Mouse (Mus musculus) forebrain, embryonic 12.5 days (tissue): Measurements from ENCODE around the gene Scap. TPM values are rescaled to one million over a fixed set of nuclear protein-coding genes. Genes with fewer than 3 reads are reported as not detected.

Experiments
- ATAC-seq: fragments of 200-750 bp; cut with Nextera tagmentation; 2 replicates; pipeline ENCODE4 v1.8.0; 2017; ENCODE audit warnings: moderate TSS enrichment; ENCODE audit not compliant: low FRiP score
- H3K27ac ChIP-seq: fragments of 300-500 bp; sonication (generic); 2 replicates; pipeline ENCODE4 v1.5.1; 2016; ENCODE audit warnings: mild to moderate bottlenecking
- H3K27me3 ChIP-seq: fragments of 300-500 bp; sonication (generic); 2 replicates; pipeline ENCODE4 v1.6.1; 2016; ENCODE audit warnings: mild to moderate bottlenecking
- H3K36me3 ChIP-seq: fragments of 300-500 bp; sonication (generic); replicated peaks from 2 replicates; pipeline ENCODE4 v1.6.1; 2016; ENCODE audit warnings: mild to moderate bottlenecking
- H3K4me1 ChIP-seq: fragments of 300-500 bp; sonication (generic); 2 replicates; pipeline ENCODE4 v1.6.1; 2016
- H3K4me2 ChIP-seq: fragments of 300-500 bp; sonication (generic); 2 replicates; pipeline ENCODE4 v1.6.1; 2016; ENCODE audit warnings: mild to moderate bottlenecking, moderate library complexity
- H3K4me3 ChIP-seq: fragments of 300-500 bp; sonication (generic); replicated peaks from 2 replicates; pipeline ENCODE4 v1.5.1; 2016; ENCODE audit warnings: mild to moderate bottlenecking
- H3K9ac ChIP-seq: fragments of 300-500 bp; sonication (generic); 2 replicates; pipeline ENCODE4 v1.6.1; 2016; ENCODE audit warnings: mild to moderate bottlenecking
- H3K9me3 ChIP-seq: fragments of 300-500 bp; sonication (generic); 2 replicates; pipeline ENCODE4 v1.6.1; 2016
- WGBS: fragments of 180-500 bp; shearing (Covaris S2); methylation state at CpG from one replicate; pipeline ENCODE4 v1.1.7; 2016; 5-methylcytosine and 5-hydroxymethylcytosine counted together
- polyA plus RNA-seq: library from polyadenylated mRNA; unstranded; fragments of >200 nt; fragmentation: Nextera tagmentation; extraction: Ambion mirVana; gene quantifications from 2 replicates; pipeline ENCODE4 v1.2.1, GENCODE M21; 2016

The Scap gene
- polyA plus RNA-seq, 1 experiment from 2014 or later = 41.9 TPM

DNA sequence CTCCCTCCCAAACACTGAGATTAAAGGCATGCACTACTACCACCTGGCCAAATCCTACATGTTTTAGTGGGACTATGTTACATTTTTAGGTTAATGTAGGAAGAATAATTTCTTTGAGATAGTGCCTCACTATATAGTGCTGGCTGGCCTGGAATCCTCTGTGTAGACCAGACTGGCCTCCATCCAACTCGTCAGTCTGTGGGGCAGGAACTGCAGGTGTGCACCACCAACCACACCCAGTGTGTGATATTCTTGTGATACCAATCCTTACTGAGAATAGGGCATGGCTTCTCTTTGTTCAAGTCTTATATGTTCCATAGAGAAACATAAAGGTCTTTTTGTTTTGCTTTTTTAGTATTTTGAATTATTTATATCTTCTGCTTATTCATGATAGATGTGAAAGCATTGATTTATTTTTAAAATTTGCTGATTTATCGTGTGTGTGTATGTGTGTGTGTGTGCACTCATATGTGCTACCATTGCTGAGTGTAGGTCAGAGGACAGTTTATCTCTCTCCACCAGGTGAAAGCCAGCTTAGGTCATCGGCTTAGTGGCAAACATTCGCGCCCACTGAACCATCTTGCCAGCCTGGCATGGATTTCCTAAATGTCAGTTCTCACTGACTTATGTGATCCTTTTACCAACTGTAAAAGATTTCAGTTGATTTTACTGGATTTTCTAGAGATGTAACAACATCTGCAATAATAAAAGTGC, 7.1 kb downstream of the Scap start:
- Histone ChIP-seq H3K4me2 (no peak overlapping the region), H3K9ac (no peak overlapping the region), H3K36me3 (no peaks in the 10 kb centered on the region), H3K4me3 (no peak overlapping the region), H3K9me3 (no peaks in the 10 kb centered on the region), H3K4me1 (0 out of 2 replicates have a peak, but pooled peaks cover 3% of the 10 kb centered on the region), H3K27ac (no peak overlapping the region), H3K27me3 (no peaks in the 10 kb centered on the region)
- ATAC-seq = no peak
- WGBS = 91% methylated on average over 5 of the region's 5 CpGs

DNA sequence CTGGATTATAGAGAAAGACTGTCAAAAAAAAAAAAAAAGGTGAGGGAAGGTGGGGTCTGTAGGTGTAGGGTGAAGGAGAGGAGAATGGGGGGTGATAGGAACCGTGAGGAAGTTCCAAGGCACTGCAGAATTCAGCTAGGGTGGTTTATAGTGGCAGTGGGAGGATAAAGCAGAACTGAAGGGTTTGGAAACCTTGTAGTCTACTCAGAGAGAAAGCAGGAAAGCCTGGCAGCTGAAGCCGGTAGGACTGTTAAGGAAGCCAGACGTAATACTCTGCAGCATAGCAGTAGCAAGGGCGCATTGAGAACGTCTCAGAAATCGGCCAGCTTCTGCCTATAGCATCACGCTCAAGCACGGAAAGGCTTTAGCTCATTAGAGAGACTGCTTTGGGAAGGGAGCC, 8.9 kb downstream of the Scap start:
- WGBS = 90% methylated on average over 8 of the region's 8 CpGs
- no peaks in the 10 kb centered on the region for H3K36me3 ChIP-seq

DNA sequence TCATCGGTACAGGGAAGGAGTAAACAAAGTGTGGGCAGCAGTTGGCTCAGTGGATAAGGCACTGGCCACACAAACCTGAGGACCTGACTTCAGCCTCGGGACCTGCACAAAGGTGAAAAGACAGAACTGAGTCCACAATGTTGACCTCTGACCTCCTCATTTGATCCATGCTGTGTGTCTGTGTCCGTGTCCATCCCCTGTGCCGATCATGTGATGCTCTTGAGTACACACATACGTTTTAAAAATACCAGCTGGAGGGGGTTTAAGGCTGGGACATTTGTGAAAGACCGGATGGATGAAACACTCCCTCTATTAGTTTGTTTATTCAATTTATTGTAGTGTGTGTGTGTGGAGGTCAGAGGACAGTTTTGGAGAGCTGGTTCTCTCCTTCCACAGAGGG, 10.7 kb downstream of the Scap start:
- ATAC-seq = no peak
- no peaks in the 10 kb centered on the region for H3K36me3 ChIP-seq
- no peak overlapping the region for H3K4me2 ChIP-seq
- H3K9me3 ChIP-seq = no peaks in the 10 kb centered on the region
- no peaks in the 10 kb centered on the region for H3K27me3 ChIP-seq
- H3K27ac ChIP-seq = no peak overlapping the region
- no peak overlapping the region for H3K9ac ChIP-seq
- WGBS = 73% methylated on average over 6 of the region's 6 CpGs
- no peaks in the 10 kb centered on the region for H3K4me1 ChIP-seq
- H3K4me3 ChIP-seq = no peak overlapping the region

More for the DNA sequence above, 8.9 kb downstream of the Scap start:
- Histone ChIP-seq H3K9ac (no peak overlapping the region), H3K4me2 (no peak overlapping the region), H3K9me3 (no peaks in the 10 kb centered on the region), H3K4me1 (0 out of 2 replicates have a peak, but pooled peaks cover 3% of the 10 kb centered on the region), H3K27ac (no peak overlapping the region), H3K27me3 (no peaks in the 10 kb centered on the region), H3K4me3 (no peak overlapping the region)
- ATAC-seq = no peak

DNA sequence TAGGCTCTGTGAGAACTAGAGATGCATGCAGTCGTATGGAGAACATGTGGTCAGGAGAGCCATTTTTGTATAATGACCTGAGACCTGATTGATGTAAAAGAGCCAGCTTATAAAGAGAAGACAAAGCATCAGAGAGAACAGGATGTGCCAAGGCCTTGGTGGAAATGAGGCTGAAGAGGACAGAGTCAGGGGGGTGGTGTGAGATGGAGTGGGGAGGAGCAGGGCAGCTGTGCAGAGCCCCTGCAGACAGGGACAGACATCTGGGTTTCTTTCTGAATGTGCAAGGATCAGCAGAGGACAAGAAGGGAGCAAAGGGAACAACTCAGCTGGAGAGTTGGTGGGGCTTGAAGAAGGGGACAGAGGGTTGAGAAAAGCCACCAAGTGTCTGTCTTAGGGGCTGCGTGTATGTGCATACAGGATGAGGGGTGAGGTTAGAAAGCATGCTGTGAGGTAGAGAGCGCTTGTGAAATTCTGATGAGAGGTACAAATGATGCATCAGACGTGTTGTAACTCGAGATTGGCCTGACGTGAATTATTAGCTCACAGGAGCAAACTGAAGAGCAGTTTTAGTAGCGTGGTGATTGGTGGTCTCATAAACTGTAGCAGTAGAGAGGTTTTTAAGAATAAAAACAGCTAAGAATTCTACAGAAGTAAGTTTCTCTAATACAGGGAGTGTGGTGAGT, 12.1 kb downstream of the Scap start:
- Histone ChIP-seq H3K9me3 (no peaks in the 10 kb centered on the region), H3K9ac (no peak overlapping the region), H3K4me1 (no peaks in the 10 kb centered on the region), H3K36me3 (no peaks in the 10 kb centered on the region), H3K4me3 (no peak overlapping the region), H3K4me2 (no peak overlapping the region), H3K27ac (no peak overlapping the region), H3K27me3 (no peaks in the 10 kb centered on the region)
- 76% methylated on average over 7 of the region's 7 CpGs for whole genome bisulfite sequencing
- no peak for ATAC-seq

DNA sequence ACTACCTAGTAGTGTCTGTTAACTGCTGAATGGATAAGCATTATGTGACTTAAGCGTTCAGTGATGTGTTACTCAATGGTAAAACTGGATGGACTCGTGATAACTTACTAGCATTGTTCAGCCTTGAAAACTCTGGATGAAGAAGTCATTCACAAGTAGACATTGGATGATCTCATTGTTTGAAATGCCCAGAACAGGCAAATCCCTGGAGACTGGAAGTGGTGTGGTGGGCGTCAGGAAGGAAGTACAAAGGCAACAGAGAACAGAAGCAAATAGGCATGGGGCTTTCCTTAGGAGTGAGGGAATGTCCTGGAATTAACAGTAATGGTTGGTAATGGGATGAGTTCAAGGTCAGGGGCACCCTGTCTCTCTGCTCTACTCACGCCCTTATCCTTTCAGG, 15.8 kb downstream of the Scap start:
- Histone ChIP-seq H3K9me3 (no peaks in the 10 kb centered on the region), H3K27me3 (no peaks in the 10 kb centered on the region), H3K9ac (no peak overlapping the region), H3K4me3 (no peak overlapping the region), H3K36me3 (no peaks in the 10 kb centered on the region), H3K4me1 (no peaks in the 10 kb centered on the region), H3K4me2 (no peak overlapping the region), H3K27ac (no peak overlapping the region)
- ATAC-seq = no peak
- 80% methylated on average over 4 of the region's 4 CpGs for WGBS

DNA sequence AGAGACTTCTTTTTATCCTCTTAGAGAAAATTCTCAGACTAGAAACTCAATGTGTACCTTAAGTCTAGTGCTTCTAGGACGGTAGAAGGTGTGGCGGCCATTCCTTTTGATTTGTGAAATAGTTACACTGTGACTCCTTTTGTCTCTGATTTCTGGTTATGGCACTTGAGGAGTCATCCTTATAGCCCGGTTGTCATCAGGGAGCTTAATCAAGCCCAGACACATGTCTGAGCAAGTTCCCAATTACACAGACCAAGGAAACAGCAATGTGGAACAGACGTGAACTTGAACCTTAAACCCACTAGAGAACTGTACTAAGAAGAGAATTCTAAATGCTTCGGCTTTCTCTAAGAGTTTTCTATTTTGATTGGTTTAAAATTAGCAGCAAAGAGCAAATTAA, 17.1 kb downstream of the Scap start:
- ATAC-seq = no peak
- H3K9me3 ChIP-seq = no peaks in the 10 kb centered on the region
- no peak overlapping the region for H3K27ac ChIP-seq
- H3K36me3 ChIP-seq = 0 out of 2 replicates have a peak, but pooled peaks cover 3% of the 10 kb centered on the region
- H3K4me1 ChIP-seq = no peaks in the 10 kb centered on the region
- no peak overlapping the region for H3K4me2 ChIP-seq
- no peak overlapping the region for H3K9ac ChIP-seq
- no peaks in the 10 kb centered on the region for H3K27me3 ChIP-seq
- no peak overlapping the region for H3K4me3 ChIP-seq
- WGBS = 89% methylated on average over 5 of the region's 5 CpGs

DNA sequence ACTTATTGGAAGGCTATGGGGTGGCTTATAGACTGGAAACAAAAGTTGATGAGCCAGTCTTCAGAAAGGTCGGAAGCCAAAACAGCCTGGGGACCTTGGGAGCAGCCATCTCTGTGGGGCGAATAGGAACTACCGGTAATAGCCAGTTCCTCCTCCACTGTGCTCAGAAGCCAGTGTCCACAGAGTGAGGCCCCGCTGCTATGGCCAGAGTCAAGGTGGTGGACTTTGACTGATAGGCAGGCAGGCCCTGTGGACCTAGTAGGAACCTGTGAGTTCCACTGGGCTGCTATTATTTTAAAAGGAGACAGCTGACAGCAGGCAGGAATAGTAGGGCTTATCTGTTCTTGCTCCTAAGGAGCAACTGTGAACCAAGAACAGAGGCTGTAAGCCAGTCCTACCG, 17.5 kb downstream of the Scap start:
- ATAC-seq = no peak
- WGBS = 90% methylated on average over 5 of the region's 5 CpGs
- H3K27ac ChIP-seq = no peak overlapping the region
- no peaks in the 10 kb centered on the region for H3K27me3 ChIP-seq
- H3K4me2 ChIP-seq = no peak overlapping the region
- H3K9ac ChIP-seq = no peak overlapping the region
- H3K4me1 ChIP-seq = no peaks in the 10 kb centered on the region
- no peaks in the 10 kb centered on the region for H3K9me3 ChIP-seq
- H3K4me3 ChIP-seq = no peak overlapping the region
- H3K36me3 ChIP-seq = peaks cover 3% of the 10 kb centered on the region; the same call in 1 of the 2 replicates

DNA sequence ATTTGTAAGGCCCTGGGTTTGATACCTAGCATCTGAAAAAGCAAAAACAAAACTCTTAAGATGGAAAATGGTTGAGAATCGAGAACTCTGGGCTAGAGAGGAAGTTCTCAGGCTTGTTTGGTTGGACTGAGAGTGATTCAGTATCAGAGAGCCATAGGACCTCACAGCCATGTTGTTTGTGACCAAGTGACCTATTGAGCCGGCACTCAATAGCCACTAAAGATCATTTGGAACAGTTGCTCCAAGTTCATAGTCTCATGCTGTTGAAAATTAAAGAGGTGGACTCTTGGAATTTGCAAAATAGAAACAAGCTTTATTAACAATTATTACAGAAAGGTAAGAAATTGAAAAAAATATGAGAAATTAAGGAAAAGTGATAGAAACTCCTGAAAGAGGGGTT, 18.3 kb downstream of the Scap start:
- ATAC-seq = no peak
- Histone ChIP-seq H3K36me3 (peaks cover 3% of the 10 kb centered on the region; the same call in 1 of the 2 replicates), H3K4me2 (no peak overlapping the region), H3K4me1 (no peaks in the 10 kb centered on the region), H3K27me3 (no peaks in the 10 kb centered on the region), H3K27ac (no peak overlapping the region), H3K9ac (no peak overlapping the region), H3K4me3 (no peak overlapping the region), H3K9me3 (no peaks in the 10 kb centered on the region)
- WGBS = 89% methylated on average over 2 of the region's 2 CpGs

DNA sequence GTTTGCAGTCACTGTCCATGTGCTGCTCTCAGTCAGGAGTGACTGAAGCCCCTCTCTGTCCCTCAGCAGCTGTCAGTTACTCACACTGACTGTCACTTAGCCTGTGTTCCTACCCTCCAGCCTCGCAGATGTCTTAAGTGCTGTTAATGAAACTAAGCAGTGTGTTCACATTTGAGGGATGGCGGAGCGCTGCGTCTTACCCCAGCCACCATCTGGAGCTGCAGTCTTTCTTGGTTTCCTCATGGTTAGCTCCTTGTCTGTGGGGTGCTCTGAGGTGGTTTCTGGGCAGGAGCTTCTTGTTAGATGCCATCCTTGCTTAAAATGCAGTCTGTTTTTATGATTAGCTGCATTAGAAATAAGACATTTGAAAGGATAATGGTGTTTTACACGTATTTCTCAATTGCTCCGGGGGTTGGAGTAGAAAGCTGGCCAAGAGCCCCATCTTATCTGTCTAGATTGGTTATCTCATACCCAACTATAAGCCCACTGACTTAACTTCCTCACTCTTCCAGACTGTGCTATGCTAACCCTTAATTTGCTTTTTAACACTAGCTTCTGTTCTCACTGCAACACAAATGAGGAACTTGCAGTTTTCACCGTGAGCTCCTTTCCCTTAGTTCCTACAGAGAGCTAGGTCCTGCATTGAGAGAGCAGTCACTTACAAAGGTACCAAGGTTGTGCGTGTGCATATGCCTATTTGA, 19.0 kb downstream of the Scap start:
- no peak overlapping the region for H3K9ac ChIP-seq
- no peak overlapping the region for H3K27ac ChIP-seq
- H3K36me3 ChIP-seq = peaks cover 3% of the 10 kb centered on the region; the same call in 1 of the 2 replicates
- no peak overlapping the region for H3K4me2 ChIP-seq
- ATAC-seq = no peak
- H3K27me3 ChIP-seq = no peaks in the 10 kb centered on the region
- no peak overlapping the region for H3K4me3 ChIP-seq
- H3K9me3 ChIP-seq = no peaks in the 10 kb centered on the region
- H3K4me1 ChIP-seq = no peaks in the 10 kb centered on the region
- 89% methylated on average over 8 of the region's 8 CpGs for WGBS

DNA sequence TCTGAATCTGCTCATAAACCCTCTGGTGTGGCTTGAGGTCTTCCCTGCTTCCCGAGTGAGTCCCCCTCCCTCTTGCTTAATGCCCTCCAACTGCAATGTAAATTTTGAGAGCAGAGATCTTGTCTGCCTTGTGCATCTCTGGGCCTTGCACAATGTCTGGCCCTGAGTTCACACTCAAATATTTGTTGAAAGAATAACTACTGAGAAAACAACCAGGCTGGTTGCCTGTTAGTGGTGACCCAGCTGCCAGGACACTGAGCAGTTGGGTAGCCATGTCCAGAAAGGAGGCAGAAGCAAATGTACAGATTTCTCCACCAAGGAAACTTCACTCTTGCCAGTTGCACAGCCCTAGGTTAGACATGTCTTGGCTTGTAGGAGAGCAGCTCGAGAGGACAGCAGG, 25.3 kb downstream of the Scap start:
- no peak overlapping the region for H3K27ac ChIP-seq
- no peaks in the 10 kb centered on the region for H3K27me3 ChIP-seq
- no peak overlapping the region for H3K9ac ChIP-seq
- ATAC-seq = no peak
- H3K4me1 ChIP-seq = no peaks in the 10 kb centered on the region
- H3K9me3 ChIP-seq = no peaks in the 10 kb centered on the region
- 89% methylated on average over 2 of the region's 2 CpGs for WGBS
- no peak overlapping the region for H3K4me2 ChIP-seq
- no peak overlapping the region for H3K4me3 ChIP-seq
- peaks cover 17% of the 10 kb centered on the region for H3K36me3 ChIP-seq

DNA sequence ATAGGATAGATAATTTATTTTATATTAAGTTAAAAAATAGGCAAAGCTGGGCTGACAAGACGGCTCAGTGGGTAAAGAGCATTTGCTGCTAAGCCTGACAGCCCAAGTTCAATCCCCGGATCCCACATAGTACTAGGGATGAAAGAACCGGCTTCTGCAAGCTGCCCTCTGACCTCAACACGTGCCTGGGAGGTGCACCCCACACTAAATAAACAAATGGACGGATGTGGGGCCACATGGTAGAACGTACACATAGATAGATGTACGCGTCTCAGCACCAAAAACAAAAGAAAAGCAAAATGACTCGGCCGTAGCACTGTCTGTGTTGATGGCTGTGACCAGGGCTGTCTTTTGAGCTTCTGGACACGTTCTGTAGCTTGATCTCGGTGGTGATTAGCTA, 28.2 kb downstream of the Scap start:
- ATAC-seq = no peak
- no peak overlapping the region for H3K4me2 ChIP-seq
- H3K27ac ChIP-seq = no peak overlapping the region
- no peaks in the 10 kb centered on the region for H3K9me3 ChIP-seq
- H3K27me3 ChIP-seq = no peaks in the 10 kb centered on the region
- H3K36me3 ChIP-seq = peaks cover 26% of the 10 kb centered on the region
- H3K4me1 ChIP-seq = no peaks in the 10 kb centered on the region
- 83% methylated on average over 12 of the region's 12 CpGs for WGBS
- no peak overlapping the region for H3K9ac ChIP-seq
- H3K4me3 ChIP-seq = no peak overlapping the region

DNA sequence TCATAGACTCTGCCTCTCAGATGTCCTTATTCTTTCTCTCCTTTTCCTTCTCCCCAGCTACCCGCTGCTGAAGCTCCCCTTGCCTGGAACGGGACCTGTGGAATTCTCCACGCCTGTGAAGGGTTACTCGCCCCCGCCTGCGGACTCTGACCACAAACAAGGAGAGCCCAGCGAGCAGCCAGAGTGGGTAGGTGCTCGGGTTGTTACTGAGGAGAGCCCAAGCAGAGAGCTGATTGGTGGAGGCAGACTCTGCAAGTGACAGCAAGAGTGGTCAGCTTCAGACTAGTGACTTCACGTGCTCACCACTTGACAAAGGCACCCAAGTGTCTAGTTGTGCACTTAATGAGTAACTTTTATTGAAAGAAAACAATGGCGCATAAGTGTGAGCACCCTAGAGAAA, 29.2 kb downstream of the Scap start:
- Histone ChIP-seq H3K9me3 (no peaks in the 10 kb centered on the region), H3K4me3 (no peak overlapping the region), H3K36me3 (peaks cover 26% of the 10 kb centered on the region), H3K4me2 (no peak overlapping the region), H3K9ac (no peak overlapping the region), H3K27me3 (no peaks in the 10 kb centered on the region), H3K27ac (no peak overlapping the region), H3K4me1 (peaks cover 4% of the 10 kb centered on the region; the same call in 1 of the 2 replicates)
- ATAC-seq = no peak
- 84% methylated on average over 10 of the region's 10 CpGs for WGBS
